Mouse (Mus musculus) kidney, postnatal 4 days (tissue): ENCODE data around the gene Ampd3.

Source experiments
- DNase-seq, 2 experiments: peaks; one replicate each; pipeline ENCODE4 v3.0.0; 2021; ENCODE audit warnings: mixed read lengths in 2 of 2

The Ampd3 gene

DNA sequence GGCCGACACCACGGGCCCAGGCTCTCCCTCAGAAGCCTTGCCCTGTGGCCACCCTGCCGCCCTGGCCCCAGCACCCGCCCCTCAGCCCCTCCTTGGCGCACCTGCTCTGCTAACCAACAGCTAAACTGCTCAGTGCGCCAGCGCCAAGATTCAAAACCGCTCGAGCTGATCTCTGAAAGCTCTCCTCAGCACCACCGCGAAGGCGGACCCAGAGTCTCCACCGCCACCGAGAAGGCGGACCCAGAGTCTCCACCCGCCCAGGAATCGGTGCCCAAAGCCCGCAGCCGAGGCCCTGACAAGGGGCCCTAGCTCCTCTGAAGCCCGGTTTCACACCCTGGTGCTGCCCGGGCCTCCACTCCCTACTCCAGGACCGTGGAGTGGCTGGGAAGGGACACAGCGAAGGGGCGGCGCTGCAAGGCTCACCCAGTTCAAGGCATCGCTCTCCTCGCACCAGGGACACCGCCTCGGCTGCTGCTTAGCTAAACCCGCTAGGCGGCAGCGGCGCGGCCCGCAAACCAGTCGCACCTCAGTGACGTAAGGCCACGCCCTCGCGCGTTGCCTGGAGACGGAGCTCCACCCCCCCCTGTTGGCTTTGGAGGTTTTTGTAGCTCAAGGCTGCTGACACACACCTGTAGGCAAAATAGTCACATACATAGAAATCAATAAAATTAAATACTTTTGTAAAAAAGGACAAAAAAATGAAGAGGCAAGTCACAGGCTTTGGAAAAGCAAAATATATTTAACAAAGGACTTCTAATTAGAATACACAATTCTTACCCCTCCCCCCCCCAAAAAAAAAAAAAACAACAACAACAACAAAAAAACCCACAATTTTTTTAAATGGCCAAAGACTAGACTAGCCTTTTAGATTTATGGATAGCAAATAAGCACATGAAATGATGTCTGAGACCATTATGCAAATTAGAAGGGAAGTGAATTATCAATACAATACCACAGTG, 76.2 kb downstream of the Ampd3 start, which contains the start of gene Rnf141:
Gene Rnf141, minus strand, starts transcription at position 542 of the 959 bp plus-strand sequence.
- peak; percentile 96 to 97 for DNase-seq

DNA sequence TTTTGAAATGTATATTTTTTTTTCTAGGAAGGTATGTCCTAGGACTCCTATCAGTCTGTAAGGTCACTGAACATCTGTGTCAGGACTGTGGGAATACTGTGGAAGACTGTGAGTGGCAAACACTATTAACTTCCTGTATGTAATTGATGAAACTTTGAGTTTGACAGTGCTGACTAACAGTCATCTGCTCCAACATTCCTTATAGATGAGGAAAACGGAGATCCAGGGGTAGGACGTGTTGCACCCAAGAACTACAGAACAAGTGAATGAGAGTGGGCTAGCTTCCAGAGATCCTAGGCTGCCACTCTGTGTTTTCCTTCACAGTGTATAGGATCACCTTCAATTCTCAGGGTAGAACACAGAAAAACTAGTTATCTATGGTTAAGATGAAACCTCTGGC, 79.3 kb downstream of the Ampd3 start:
- DNase-seq, result no peak

DNA sequence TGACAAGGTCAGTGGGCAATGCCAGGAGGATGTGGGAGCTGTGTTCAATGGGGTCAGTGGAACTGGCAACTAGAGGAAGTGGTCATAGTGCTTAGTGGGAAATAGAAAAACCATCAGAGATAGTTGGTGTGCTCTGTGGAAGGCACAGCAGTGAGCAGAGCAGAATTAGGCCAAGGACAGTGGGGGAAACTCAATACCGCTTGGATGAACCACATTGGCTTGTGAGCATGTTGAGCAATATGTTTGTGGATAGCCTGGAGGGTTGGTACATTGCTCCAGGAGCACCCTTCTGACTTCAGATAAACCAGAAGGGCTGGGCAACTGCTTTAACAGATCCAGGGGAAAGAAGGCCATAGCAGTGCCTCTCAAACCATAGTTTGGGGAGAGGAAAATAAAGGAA, 80.4 kb downstream of the Ampd3 start:
- no peak for DNase-seq

DNA sequence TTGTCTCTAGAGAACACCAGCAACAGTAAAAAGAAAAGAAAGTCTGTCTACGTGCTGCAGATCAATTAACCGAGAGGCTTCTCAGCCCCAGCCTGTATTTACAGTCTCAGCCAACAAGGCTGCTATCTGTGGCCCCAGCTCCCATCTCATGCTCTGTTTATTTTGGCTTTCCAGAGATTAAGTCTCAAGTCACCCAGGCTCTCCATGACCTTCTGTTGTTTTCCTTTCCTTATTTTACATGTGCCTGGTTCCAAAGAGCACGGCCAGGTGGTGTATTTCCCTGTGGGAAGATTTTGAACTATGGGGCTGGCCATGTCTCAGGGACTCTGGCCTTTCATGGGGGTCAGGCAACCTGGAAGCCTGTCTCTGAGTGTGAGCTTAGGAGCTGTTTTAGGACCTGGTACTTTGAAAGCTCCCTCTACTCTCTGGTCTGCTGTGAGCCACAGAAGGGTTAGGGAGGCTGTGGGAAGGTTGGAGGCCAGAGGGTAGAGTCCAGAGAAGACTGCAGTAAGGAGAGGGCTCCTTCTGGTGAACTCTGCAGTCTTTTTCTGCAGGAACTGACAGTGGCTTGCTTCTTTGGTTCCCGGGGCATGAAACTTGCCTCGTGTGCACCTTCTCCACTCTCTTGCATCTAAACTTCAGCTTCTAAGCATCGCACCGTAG, 83.7 kb downstream of the Ampd3 start:
- DNase-seq, result no peak

DNA sequence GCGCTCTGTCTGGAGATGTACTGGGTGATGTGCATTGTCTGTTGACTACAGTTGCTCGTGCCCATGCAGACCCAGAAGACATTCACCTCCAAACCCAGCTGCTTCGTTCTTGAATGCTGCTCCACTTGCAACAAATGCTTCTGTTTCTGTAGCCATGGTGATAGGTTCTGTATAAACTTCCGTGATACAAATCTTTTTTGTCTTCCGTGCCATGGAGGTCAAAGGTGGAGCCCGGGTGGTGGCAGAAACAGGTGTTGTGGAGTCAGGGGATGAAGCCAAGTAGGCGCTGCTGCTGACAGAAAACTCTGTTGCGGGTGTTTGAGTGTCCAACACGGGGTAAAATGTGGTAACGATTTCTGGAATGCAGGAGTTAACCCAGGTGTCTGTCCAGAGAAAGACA, 85.6 kb downstream of the Ampd3 start:
- no peak for DNase-seq

DNA sequence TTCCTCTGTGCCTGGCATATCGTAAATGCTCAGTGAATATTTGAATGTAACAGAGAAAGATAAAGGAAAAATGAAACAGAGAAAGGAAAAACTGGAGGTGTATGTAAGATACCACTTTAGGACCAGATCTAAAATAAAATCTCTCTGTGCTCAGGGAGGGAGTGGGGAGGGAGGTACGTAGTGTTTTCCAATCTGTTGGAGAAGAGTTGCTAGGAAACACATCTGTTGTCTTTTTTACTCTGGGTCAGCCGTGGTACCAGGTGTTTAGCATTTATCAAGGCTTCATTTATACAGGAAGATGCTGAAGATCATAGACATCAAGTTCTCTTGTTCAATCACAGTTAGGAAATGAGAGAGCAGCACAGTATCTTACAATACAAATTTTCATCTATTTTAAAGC, 86.5 kb downstream of the Ampd3 start:
- DNase-seq, result no peak

DNA sequence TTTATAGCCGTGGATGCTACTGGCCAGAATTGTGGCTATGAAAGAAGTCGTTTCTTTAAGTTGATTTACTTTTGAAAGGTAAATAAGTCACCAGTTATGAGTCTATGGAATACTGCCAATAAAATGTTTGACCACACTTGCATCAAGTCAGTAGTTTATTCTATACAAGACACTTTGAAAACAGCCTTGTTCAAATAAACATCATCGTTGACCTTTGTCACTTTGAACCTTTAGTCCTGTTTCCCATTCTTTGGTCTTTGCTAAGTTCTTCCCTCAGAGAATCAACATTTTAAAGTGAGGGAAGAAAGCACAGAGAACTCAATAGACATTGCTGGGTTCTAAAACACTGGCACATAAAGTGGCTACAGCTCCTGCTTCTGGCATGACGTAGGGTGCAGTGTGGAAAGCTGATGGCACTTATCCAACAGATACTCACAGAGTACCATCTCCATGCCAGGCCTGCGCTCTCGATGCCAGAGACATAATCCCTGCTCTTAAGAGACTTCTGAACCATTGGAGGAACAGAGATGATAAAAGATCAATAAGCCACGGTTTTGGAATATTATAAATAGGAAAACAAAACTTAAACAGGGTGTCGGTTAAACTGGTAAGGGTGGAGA, 87.0 kb downstream of the Ampd3 start:
- DNase-seq, result no peak

DNA sequence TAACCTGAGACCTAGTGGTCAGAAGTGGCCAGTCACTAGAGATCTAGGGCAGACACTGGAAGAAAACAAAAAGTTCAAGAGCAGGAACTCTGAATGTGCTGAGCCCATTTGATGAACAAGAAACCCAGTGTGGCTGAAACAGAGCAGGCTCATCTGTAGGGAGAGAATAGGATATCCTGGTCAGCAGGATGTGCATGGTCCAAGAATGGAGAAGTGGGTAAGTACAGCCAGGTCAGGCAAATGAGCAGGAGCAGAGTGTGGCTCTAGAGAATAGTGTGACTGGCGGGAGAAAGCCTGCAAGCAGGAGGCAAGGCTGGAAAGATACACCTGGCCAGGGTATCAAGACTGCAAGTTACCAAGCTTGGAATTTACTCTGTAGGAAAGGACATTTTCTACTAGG, 87.6 kb downstream of the Ampd3 start:
- DNase-seq, result no peak

DNA sequence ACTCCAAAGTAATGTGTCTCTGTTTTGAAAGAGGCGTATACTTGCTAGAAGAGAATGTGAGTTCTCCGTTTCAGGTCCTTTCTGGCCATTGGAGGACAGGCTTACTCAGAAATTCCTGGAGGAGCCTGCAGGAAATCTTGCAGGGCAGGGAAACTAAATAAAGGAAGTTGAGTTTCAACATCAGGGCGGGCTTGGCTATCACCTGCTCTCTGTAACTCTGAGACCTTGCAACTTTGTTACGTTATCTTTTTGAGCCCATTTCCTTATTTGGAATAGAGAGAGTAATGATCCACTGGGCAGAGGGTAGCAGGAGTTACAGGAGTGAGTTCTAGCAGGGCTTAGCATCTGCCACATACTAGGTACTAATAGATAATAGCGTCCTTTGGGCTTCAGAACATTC, 92.1 kb downstream of the Ampd3 start:
- no peak for DNase-seq
